Comparison of ENCODE assay signal across 27 mouse cellular contexts in the genomic region with DNA sequence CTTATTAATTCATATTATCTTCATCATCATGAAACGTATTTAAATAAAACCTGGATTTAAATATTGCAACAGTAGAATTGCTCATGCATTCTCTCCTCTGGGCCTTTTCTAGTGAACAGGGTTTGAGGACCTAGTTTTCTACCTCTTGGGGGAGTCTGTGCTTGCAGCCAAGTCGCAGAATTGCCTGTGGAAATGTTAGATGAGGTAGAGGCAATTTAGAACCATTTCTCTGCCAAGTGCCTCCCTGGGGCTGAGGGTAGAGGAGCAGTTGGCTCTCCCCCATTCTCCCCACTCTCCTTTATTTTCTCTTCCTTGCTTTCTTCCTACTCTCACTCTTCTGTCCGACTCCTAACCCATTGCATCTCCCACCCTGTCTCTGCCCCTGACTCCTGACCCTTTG. TPM values are rescaled to one million over a fixed set of nuclear protein-coding genes. Genes with fewer than 3 reads are reported as not detected.
DNase-seq lines count a peak whose midpoint lies in the region; ATAC-seq lines count a peak whose summit lies in the region.
"Had no signal": no experiment of that assay in that cellular context is flagged by ENCODE, and none has a peak within 500 bp of the region (broad histone marks: within the 10 kb centered on the region; RNA-seq: fewer than 3 reads in every experiment).

No protein-coding gene starts in this region.

- no peak overlapping the region for H3K4me2 ChIP-seq in hindbrain, embryonic 15.5 days
- H3K4me2 ChIP-seq in hindbrain, embryonic 12.5 days (replicated peaks): no peak overlapping the region
- H3K4me2 ChIP-seq in neural tube, embryonic 13.5 days: no peak overlapping the region
- H3K4me2 ChIP-seq: forebrain, embryonic 13.5 days; heart, embryonic 12.5 days; heart, embryonic 15.5 days; intestine, embryonic 15.5 days had no signal

- DNase-seq in frontal cortex, postnatal 36 days (ENCODE audit: low spot score in 2 of 2): no peak
- no peak for DNase-seq in neural tube, embryonic 10.5 days (ENCODE audit: extremely low spot score, low spot score)
- DNase-seq in cerebellum, postnatal 4 days (ENCODE audit: low spot score in 2 of 2): no peak
- DNase-seq: adrenal gland, postnatal 10 days; B cell, adult 2 months; cerebellum, adult 2 months; cerebellum, adult 9-11 months; cerebellum, postnatal 36 days; gastrocnemius, postnatal 25 days; heart, adult 18-20 months; heart, postnatal 10 days; heart, postnatal 36 days; kidney, adult 11 months had no signal

- H3K36me3 ChIP-seq in hindbrain, embryonic 15.5 days: no peaks in the 10 kb centered on the region
- no peaks in the 10 kb centered on the region for H3K36me3 ChIP-seq in hindbrain, embryonic 12.5 days
- H3K36me3 ChIP-seq in neural tube, embryonic 13.5 days: no peaks in the 10 kb centered on the region
- H3K36me3 ChIP-seq: forebrain, embryonic 10.5 days; G1E; heart, embryonic 12.5 days; heart, embryonic 15.5 days; hindbrain, embryonic 10.5 days; intestine, embryonic 15.5 days had no signal

- H3K27ac ChIP-seq in hindbrain, embryonic 15.5 days (replicated peaks): peak overlapping the region; percentile 40; the same call in 1 of the 2 replicates
- no peak overlapping the region for H3K27ac ChIP-seq in hindbrain, embryonic 12.5 days
- H3K27ac ChIP-seq in neural tube, embryonic 13.5 days (replicated peaks): 0 out of 2 replicates have a peak overlapping the region, but pooled peaks have one; percentile 9
- H3K27ac ChIP-seq: forebrain, embryonic 10.5 days; forebrain, embryonic 13.5 days; heart, embryonic 15.5 days; hindbrain, embryonic 10.5 days; intestine, embryonic 15.5 days had no signal

- peak; percentile 48; the same call in 1 of the 2 replicates for ATAC-seq in frontal cortex, adult (ENCODE audit: low TSS enrichment)
- ATAC-seq in hindbrain, embryonic 15.5 days (ENCODE audit: low FRiP score, low read depth): no peak
- no peak for ATAC-seq in hindbrain, embryonic 12.5 days (ENCODE audit: low FRiP score)
- ATAC-seq in neural tube, embryonic 13.5 days (ENCODE audit: low read depth): no peak
- ATAC-seq: forebrain, embryonic 13.5 days; forebrain, embryonic 16.5 days; intestine, embryonic 15.5 days; Patski had no signal

- no peak overlapping the region for H3K4me3 ChIP-seq in hindbrain, embryonic 15.5 days
- no peak overlapping the region for H3K4me3 ChIP-seq in hindbrain, embryonic 12.5 days
- no peak overlapping the region for H3K4me3 ChIP-seq in neural tube, embryonic 13.5 days
- H3K4me3 ChIP-seq: forebrain, embryonic 10.5 days; forebrain, embryonic 13.5 days; heart, embryonic 12.5 days; heart, embryonic 15.5 days; hindbrain, embryonic 10.5 days; intestine, embryonic 15.5 days had no signal

- 53% methylated on average over 3 of the region's 3 CpGs for WGBS in hindbrain, embryonic 15.5 days
- 64% methylated on average over 3 of the region's 3 CpGs for whole genome bisulfite sequencing in hindbrain, embryonic 12.5 days
- WGBS in neural tube, embryonic 13.5 days: 71% methylated on average over 3 of the region's 3 CpGs

- H3K9me3 ChIP-seq in hindbrain, embryonic 15.5 days: no peaks in the 10 kb centered on the region
- no peaks in the 10 kb centered on the region for H3K9me3 ChIP-seq in hindbrain, embryonic 12.5 days (replicated peaks)
- no peaks in the 10 kb centered on the region for H3K9me3 ChIP-seq in neural tube, embryonic 13.5 days
- H3K9me3 ChIP-seq: forebrain, embryonic 10.5 days; forebrain, embryonic 13.5 days; heart, embryonic 12.5 days; heart, embryonic 15.5 days; hindbrain, embryonic 10.5 days; intestine, embryonic 15.5 days had no signal

- H3K9ac ChIP-seq in hindbrain, embryonic 15.5 days: no peak overlapping the region
- no peak overlapping the region for H3K9ac ChIP-seq in hindbrain, embryonic 12.5 days
- no peak overlapping the region for H3K9ac ChIP-seq in neural tube, embryonic 13.5 days
- H3K9ac ChIP-seq: forebrain, embryonic 13.5 days; heart, embryonic 12.5 days; heart, embryonic 15.5 days; intestine, embryonic 15.5 days had no signal

- no peaks in the 10 kb centered on the region for H3K27me3 ChIP-seq in hindbrain, embryonic 15.5 days
- no peaks in the 10 kb centered on the region for H3K27me3 ChIP-seq in hindbrain, embryonic 12.5 days
- H3K27me3 ChIP-seq in neural tube, embryonic 13.5 days: no peaks in the 10 kb centered on the region
- H3K27me3 ChIP-seq: CH12.LX; forebrain, embryonic 13.5 days; heart, embryonic 12.5 days; heart, embryonic 15.5 days; intestine, embryonic 15.5 days had no signal

- H3K4me1 ChIP-seq in hindbrain, embryonic 15.5 days (replicated peaks): peaks cover 30% of the 10 kb centered on the region
- peaks cover 7% of the 10 kb centered on the region for H3K4me1 ChIP-seq in hindbrain, embryonic 12.5 days
- H3K4me1 ChIP-seq in neural tube, embryonic 13.5 days (replicated peaks): peaks cover 29% of the 10 kb centered on the region
- H3K4me1 ChIP-seq: heart, embryonic 12.5 days; heart, embryonic 15.5 days; intestine, embryonic 15.5 days had no signal

RNA-seq across cellular contexts. Expression of a gene that starts 49.1 kb away (rescaled TPM):
- 38.1 and 40.8 TPM in 2 replicates for polyA plus RNA-seq in hindbrain, embryonic 15.5 days (2015; fragmentation: Nextera tagmentation; extraction: Ambion mirVana)
- 22.3 and 22.4 TPM in 2 replicates for polyA plus RNA-seq in hindbrain, embryonic 12.5 days (2016; fragmentation: Nextera tagmentation; extraction: Ambion mirVana)
- 29.3 and 29.5 TPM in 2 replicates for polyA plus RNA-seq in neural tube, embryonic 13.5 days (2015; fragmentation: Nextera tagmentation; extraction: Ambion mirVana)
- polyA plus RNA-seq: Patski had no signal

RNA-seq across cellular contexts. Expression of a gene that starts 55.0 kb away (rescaled TPM):
- 26.6 and 29.5 TPM in 2 replicates for polyA plus RNA-seq in hindbrain, embryonic 15.5 days (2015; fragmentation: Nextera tagmentation; extraction: Ambion mirVana)
- 6.8 and 7.7 TPM in 2 replicates for polyA plus RNA-seq in hindbrain, embryonic 12.5 days (2016; fragmentation: Nextera tagmentation; extraction: Ambion mirVana)
- 14.9 and 15.4 TPM in 2 replicates for polyA plus RNA-seq in neural tube, embryonic 13.5 days (2015; fragmentation: Nextera tagmentation; extraction: Ambion mirVana)
- polyA plus RNA-seq: G1E, Patski had no signal
